Mouse (Mus musculus): ENCODE measurements around the gene Rint1. TPM values are rescaled to one million over a fixed set of nuclear protein-coding genes. Genes with fewer than 3 reads are reported as not detected.

Rint1 gene
- polyA plus RNA-seq (2016; fragmentation: Nextera tagmentation; extraction: Ambion mirVana), result 36.4 and 36.5 TPM in 2 replicates

- Histone ChIP-seq H3K27me3 (replicated peaks; ENCODE audit: low read depth, poor library complexity, severe bottlenecking) (no peaks in the 10 kb centered on the region), H3K9me3 (no peaks in the 10 kb centered on the region), H3K36me3 (replicated peaks) (peaks cover 26% of the 10 kb centered on the region), H3K4me1 (peaks cover 11% of the 10 kb centered on the region), H3K4me3 (peak within 1 kb of the TSS; percentile 93), H3K27ac (replicated peaks) (peak within 1 kb of the TSS; percentile 88)
- 4% methylated on average over 47 of the region's 47 CpGs for WGBS
- DNase-seq (ENCODE audit: low spot score), result peak; percentile 95
Measured at GRCm38 (mm10) chr5:23787536-23788389, at the start of gene Rint1. Gene Rint1 (plus strand): TSS chr5:23787711.

GRCm38 (mm10) chr5:23743261-23743660, 44.2 kb upstream of the Rint1 start:
- no peak for DNase-seq (ENCODE audit: low spot score)
- Histone ChIP-seq H3K9me3 (no peaks in the 10 kb centered on the region), H3K4me3 (no peak overlapping the region), H3K27ac (replicated peaks) (no peak overlapping the region), H3K36me3 (replicated peaks) (peaks cover 98% of the 10 kb centered on the region), H3K4me1 (no peaks in the 10 kb centered on the region), H3K27me3 (replicated peaks; ENCODE audit: low read depth, poor library complexity, severe bottlenecking) (no peaks in the 10 kb centered on the region)
- 96% methylated on average over 12 of the region's 12 CpGs for WGBS

- Histone ChIP-seq H3K27me3 (replicated peaks; ENCODE audit: low read depth, poor library complexity, severe bottlenecking) (no peaks in the 10 kb centered on the region), H3K36me3 (replicated peaks) (peaks cover 85% of the 10 kb centered on the region), H3K9me3 (no peaks in the 10 kb centered on the region), H3K4me3 (no peak overlapping the region), H3K27ac (replicated peaks) (no peak overlapping the region), H3K4me1 (no peaks in the 10 kb centered on the region)
- DNase-seq (ENCODE audit: low spot score), result no peak
- 82% methylated on average over 2 of the region's 2 CpGs for WGBS
Measured at GRCm38 (mm10) chr5:23749882-23750281, 37.6 kb upstream of the Rint1 start.

GRCm38 (mm10) chr5:23755591-23755990, 31.9 kb upstream of the Rint1 start:
- Histone ChIP-seq H3K4me3 (no peak overlapping the region), H3K4me1 (no peaks in the 10 kb centered on the region), H3K36me3 (replicated peaks) (peaks cover 91% of the 10 kb centered on the region), H3K27ac (replicated peaks) (no peak overlapping the region), H3K9me3 (no peaks in the 10 kb centered on the region), H3K27me3 (replicated peaks; ENCODE audit: low read depth, poor library complexity, severe bottlenecking) (no peaks in the 10 kb centered on the region)
- 96% methylated on average over 9 of the region's 9 CpGs for WGBS
- no peak for DNase-seq (ENCODE audit: low spot score)

- WGBS, result 92% methylated on average over 4 of the region's 4 CpGs
- no peaks in the 10 kb centered on the region for H3K27me3 ChIP-seq (replicated peaks; ENCODE audit: low read depth, poor library complexity, severe bottlenecking)
- peaks cover 89% of the 10 kb centered on the region for H3K36me3 ChIP-seq (replicated peaks)
- DNase-seq (ENCODE audit: low spot score), result no peak
- no peak overlapping the region for H3K27ac ChIP-seq (replicated peaks)
- H3K4me1 ChIP-seq, result no peaks in the 10 kb centered on the region
- H3K4me3 ChIP-seq, result no peak overlapping the region
- H3K9me3 ChIP-seq, result no peaks in the 10 kb centered on the region
Measured at GRCm38 (mm10) chr5:23756368-23756767, 31.1 kb upstream of the Rint1 start.

- peaks cover 95% of the 10 kb centered on the region for H3K36me3 ChIP-seq (replicated peaks)
- H3K4me1 ChIP-seq, result no peaks in the 10 kb centered on the region
- H3K27ac ChIP-seq (replicated peaks), result no peak overlapping the region
- no peaks in the 10 kb centered on the region for H3K9me3 ChIP-seq
- no peaks in the 10 kb centered on the region for H3K27me3 ChIP-seq (replicated peaks; ENCODE audit: low read depth, poor library complexity, severe bottlenecking)
- H3K4me3 ChIP-seq, result no peak overlapping the region
- 60% methylated on average over 2 of the region's 2 CpGs for WGBS
- peak; percentile 50 for DNase-seq (ENCODE audit: low spot score)
Measured at GRCm38 (mm10) chr5:23758633-23759032, 28.9 kb upstream of the Rint1 start.

GRCm38 (mm10) chr5:23762531-23762930, 25.0 kb upstream of the Rint1 start:
- WGBS, result 95% methylated on average over 6 of the region's 6 CpGs
- no peak overlapping the region for H3K4me3 ChIP-seq
- H3K27me3 ChIP-seq (replicated peaks; ENCODE audit: low read depth, poor library complexity, severe bottlenecking), result no peaks in the 10 kb centered on the region
- no peaks in the 10 kb centered on the region for H3K4me1 ChIP-seq
- no peak overlapping the region for H3K27ac ChIP-seq (replicated peaks)
- peaks cover 88% of the 10 kb centered on the region for H3K36me3 ChIP-seq (replicated peaks)
- no peaks in the 10 kb centered on the region for H3K9me3 ChIP-seq
- no peak for DNase-seq (ENCODE audit: low spot score)

- Histone ChIP-seq H3K27me3 (replicated peaks; ENCODE audit: low read depth, poor library complexity, severe bottlenecking) (no peaks in the 10 kb centered on the region), H3K4me3 (no peak overlapping the region), H3K27ac (replicated peaks) (no peak overlapping the region), H3K9me3 (no peaks in the 10 kb centered on the region), H3K4me1 (no peaks in the 10 kb centered on the region), H3K36me3 (replicated peaks) (peaks cover 84% of the 10 kb centered on the region)
- DNase-seq (ENCODE audit: low spot score), result no peak
- 98% methylated on average over 5 of the region's 5 CpGs for WGBS
Measured at GRCm38 (mm10) chr5:23764557-23764956, 23.0 kb upstream of the Rint1 start.

- 81% methylated on average over 8 of the region's 8 CpGs for WGBS
- peaks cover 84% of the 10 kb centered on the region for H3K36me3 ChIP-seq (replicated peaks)
Measured at GRCm38 (mm10) chr5:23771105-23771504, 16.4 kb upstream of the Rint1 start.

GRCm38 (mm10) chr5:23774186-23774585, 13.3 kb upstream of the Rint1 start:
- 85% methylated on average over 6 of the region's 6 CpGs for WGBS

More at GRCm38 (mm10) chr5:23771105-23771504, 16.4 kb upstream of the Rint1 start:
- DNase-seq (ENCODE audit: low spot score), result no peak
- H3K4me1 ChIP-seq, result no peaks in the 10 kb centered on the region
- H3K9me3 ChIP-seq, result no peaks in the 10 kb centered on the region
- H3K27me3 ChIP-seq (replicated peaks; ENCODE audit: low read depth, poor library complexity, severe bottlenecking), result no peaks in the 10 kb centered on the region
- no peak overlapping the region for H3K4me3 ChIP-seq
- H3K27ac ChIP-seq (replicated peaks), result no peak overlapping the region

GRCm38 (mm10) chr5:23780516-23780915, 7.0 kb upstream of the Rint1 start:
- Histone ChIP-seq H3K4me3 (no peak overlapping the region), H3K36me3 (replicated peaks) (peaks cover 28% of the 10 kb centered on the region), H3K9me3 (no peaks in the 10 kb centered on the region), H3K27ac (replicated peaks) (no peak overlapping the region), H3K4me1 (peaks cover 20% of the 10 kb centered on the region), H3K27me3 (replicated peaks; ENCODE audit: low read depth, poor library complexity, severe bottlenecking) (no peaks in the 10 kb centered on the region)
- no peak for DNase-seq (ENCODE audit: low spot score)
- WGBS, result 90% methylated on average over 4 of the region's 4 CpGs

More at GRCm38 (mm10) chr5:23774186-23774585, 13.3 kb upstream of the Rint1 start:
- no peak for DNase-seq (ENCODE audit: low spot score)
- H3K36me3 ChIP-seq (replicated peaks), result peaks cover 77% of the 10 kb centered on the region
- no peak overlapping the region for H3K4me3 ChIP-seq
- no peaks in the 10 kb centered on the region for H3K9me3 ChIP-seq
- H3K27ac ChIP-seq (replicated peaks), result no peak overlapping the region
- H3K4me1 ChIP-seq, result no peaks in the 10 kb centered on the region
- H3K27me3 ChIP-seq (replicated peaks; ENCODE audit: low read depth, poor library complexity, severe bottlenecking), result no peaks in the 10 kb centered on the region

GRCm38 (mm10) chr5:23781172-23781571, 6.3 kb upstream of the Rint1 start:
- Histone ChIP-seq H3K9me3 (no peaks in the 10 kb centered on the region), H3K4me1 (peaks cover 20% of the 10 kb centered on the region), H3K4me3 (no peak overlapping the region), H3K27me3 (replicated peaks; ENCODE audit: low read depth, poor library complexity, severe bottlenecking) (no peaks in the 10 kb centered on the region), H3K36me3 (replicated peaks) (peaks cover 22% of the 10 kb centered on the region), H3K27ac (replicated peaks) (no peak overlapping the region)
- whole genome bisulfite sequencing, result 69% methylated on average over 4 of the region's 4 CpGs
- peak; percentile 43 for DNase-seq (ENCODE audit: low spot score)
